Mouse (Mus musculus): ENCODE results near the gene Gm20458. TPM values are rescaled to one million over a fixed set of nuclear protein-coding genes. Genes with fewer than 3 reads are reported as not detected.

The Gm20458 gene
- polyA plus RNA-seq, 1 experiment from 2014 or later, result 8.4 TPM

DNA sequence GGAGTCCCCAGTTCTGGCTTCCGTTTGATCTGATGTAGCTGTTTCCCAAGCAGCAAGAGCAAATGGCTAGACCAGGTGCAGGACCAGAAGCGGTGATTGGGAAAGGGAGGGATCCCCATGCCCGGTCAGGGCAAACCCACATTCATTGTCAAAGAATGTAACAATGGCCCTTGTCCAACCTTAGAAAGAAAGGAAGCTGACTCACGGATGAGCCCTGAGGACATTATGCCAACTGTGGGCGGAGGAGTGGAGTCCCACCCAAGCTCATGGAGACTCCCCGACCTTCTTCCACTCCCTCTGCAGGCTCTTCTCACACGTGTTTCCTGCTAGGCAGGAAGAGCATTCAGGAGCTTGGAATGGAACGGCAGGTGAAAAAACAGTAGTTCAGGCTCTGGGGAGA, 52.6 kb downstream of the Gm20458 start:
- no peak overlapping the region for H3K4me2 ChIP-seq (replicated peaks; ENCODE audit: low read depth, low read length)
- no peaks in the 10 kb centered on the region for H3K27me3 ChIP-seq (ENCODE audit: control insufficient read depth, insufficient read depth, low read length)
- ATAC-seq (ENCODE audit: low FRiP score, low TSS enrichment), result no peak
- no peak overlapping the region for H3K4me3 ChIP-seq (ENCODE audit: low read length)
- no peak overlapping the region for H3K27ac ChIP-seq (ENCODE audit: low read depth, low read length)
- no peak overlapping the region for H3K9ac ChIP-seq (ENCODE audit: low read depth, low read length)
- WGBS, result 79% methylated on average over 8 of the region's 8 CpGs
- no peaks in the 10 kb centered on the region for H3K9me3 ChIP-seq (ENCODE audit: control insufficient read depth, low read length)
- no peaks in the 10 kb centered on the region for H3K4me1 ChIP-seq (ENCODE audit: control insufficient read depth, insufficient read depth, low read length)
- no peaks in the 10 kb centered on the region for H3K36me3 ChIP-seq (ENCODE audit: control insufficient read depth, insufficient read depth, low read length)

DNA sequence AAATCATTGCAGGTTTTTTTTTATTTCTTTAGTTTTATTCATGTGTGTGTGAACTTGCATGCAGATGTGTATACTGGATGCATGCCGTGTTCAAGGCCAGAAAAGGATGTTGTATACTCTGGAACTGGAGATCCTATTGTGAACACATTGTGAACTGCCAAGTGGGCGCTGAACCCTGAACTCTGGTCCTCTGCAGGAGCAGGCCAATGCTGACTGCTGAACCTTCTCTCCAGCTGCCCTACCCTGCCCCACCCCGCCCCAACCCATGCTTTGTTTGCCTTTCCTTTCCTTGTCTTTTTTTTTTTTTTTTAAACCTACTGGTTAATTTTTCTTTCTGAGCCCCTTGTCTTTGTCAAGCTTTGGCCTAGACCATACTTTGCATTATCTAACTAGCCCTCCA, 54.1 kb downstream of the Gm20458 start:
- no peak for ATAC-seq (ENCODE audit: low FRiP score, low TSS enrichment)
- Histone ChIP-seq H3K4me2 (replicated peaks; ENCODE audit: low read depth, low read length) (no peak overlapping the region), H3K4me3 (ENCODE audit: low read length) (no peak overlapping the region), H3K4me1 (ENCODE audit: control insufficient read depth, insufficient read depth, low read length) (0 out of 2 replicates have a peak, but pooled peaks cover 3% of the 10 kb centered on the region), H3K9me3 (ENCODE audit: control insufficient read depth, low read length) (no peaks in the 10 kb centered on the region), H3K36me3 (ENCODE audit: control insufficient read depth, insufficient read depth, low read length) (no peaks in the 10 kb centered on the region), H3K27me3 (ENCODE audit: control insufficient read depth, insufficient read depth, low read length) (no peaks in the 10 kb centered on the region), H3K9ac (ENCODE audit: low read depth, low read length) (no peak overlapping the region), H3K27ac (ENCODE audit: low read depth, low read length) (no peak overlapping the region)
- 79% methylated on average over 3 of the region's 3 CpGs for WGBS

DNA sequence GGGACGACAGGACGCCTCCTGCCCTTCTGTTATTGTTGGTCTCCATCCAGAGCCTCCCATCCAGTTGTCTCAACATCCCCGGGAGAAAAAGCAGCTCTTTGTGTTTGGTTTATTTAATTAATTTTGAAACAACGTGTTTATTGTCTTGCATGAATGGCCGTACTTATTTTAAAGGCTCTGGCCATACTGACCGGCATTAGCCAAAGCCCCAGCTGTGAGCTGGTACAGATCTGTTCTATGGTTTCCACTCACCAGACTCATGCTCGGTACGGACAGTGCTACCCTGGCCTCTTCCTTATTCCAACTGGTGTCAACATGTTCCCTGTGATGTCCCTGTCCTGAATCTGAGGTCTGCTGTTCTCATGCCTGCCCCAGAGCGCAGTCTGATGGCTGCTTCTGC, 55.1 kb downstream of the Gm20458 start:
- Histone ChIP-seq H3K4me1 (ENCODE audit: control insufficient read depth, insufficient read depth, low read length) (0 out of 2 replicates have a peak, but pooled peaks cover 3% of the 10 kb centered on the region), H3K27ac (ENCODE audit: low read depth, low read length) (no peak overlapping the region), H3K9ac (ENCODE audit: low read depth, low read length) (no peak overlapping the region), H3K4me2 (replicated peaks; ENCODE audit: low read depth, low read length) (no peak overlapping the region), H3K36me3 (ENCODE audit: control insufficient read depth, insufficient read depth, low read length) (no peaks in the 10 kb centered on the region), H3K9me3 (ENCODE audit: control insufficient read depth, low read length) (no peaks in the 10 kb centered on the region), H3K27me3 (ENCODE audit: control insufficient read depth, insufficient read depth, low read length) (no peaks in the 10 kb centered on the region), H3K4me3 (ENCODE audit: low read length) (no peak overlapping the region)
- no peak for ATAC-seq (ENCODE audit: low FRiP score, low TSS enrichment)
- WGBS, result 77% methylated on average over 9 of the region's 9 CpGs

DNA sequence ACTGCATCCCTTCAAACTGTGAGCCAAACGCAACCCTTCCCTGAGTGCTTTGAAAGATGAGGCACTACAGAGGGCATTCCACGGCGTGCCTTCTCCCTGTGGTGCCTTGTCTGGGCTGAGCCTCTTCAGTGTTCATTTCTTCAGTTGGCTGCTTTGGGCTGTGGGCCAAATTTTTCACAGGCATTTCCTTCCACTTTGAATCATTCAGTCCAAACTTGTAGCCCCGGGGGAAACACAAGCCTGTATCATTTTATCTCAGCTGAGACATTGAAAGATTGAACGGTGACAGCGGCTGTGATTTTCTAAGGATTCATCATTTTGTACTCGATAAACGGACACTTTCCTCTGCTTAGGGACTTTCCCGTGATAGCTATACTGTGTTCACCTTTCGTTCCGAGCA, 55.8 kb downstream of the Gm20458 start:
- Histone ChIP-seq H3K4me3 (ENCODE audit: low read length) (no peak overlapping the region), H3K27ac (ENCODE audit: low read depth, low read length) (no peak overlapping the region), H3K36me3 (ENCODE audit: control insufficient read depth, insufficient read depth, low read length) (no peaks in the 10 kb centered on the region), H3K4me2 (replicated peaks; ENCODE audit: low read depth, low read length) (no peak overlapping the region), H3K4me1 (ENCODE audit: control insufficient read depth, insufficient read depth, low read length) (0 out of 2 replicates have a peak, but pooled peaks cover 3% of the 10 kb centered on the region), H3K9me3 (ENCODE audit: control insufficient read depth, low read length) (no peaks in the 10 kb centered on the region), H3K27me3 (ENCODE audit: control insufficient read depth, insufficient read depth, low read length) (no peaks in the 10 kb centered on the region), H3K9ac (ENCODE audit: low read depth, low read length) (no peak overlapping the region)
- ATAC-seq (ENCODE audit: low FRiP score, low TSS enrichment), result no peak
- WGBS, result 86% methylated on average over 11 of the region's 11 CpGs

DNA sequence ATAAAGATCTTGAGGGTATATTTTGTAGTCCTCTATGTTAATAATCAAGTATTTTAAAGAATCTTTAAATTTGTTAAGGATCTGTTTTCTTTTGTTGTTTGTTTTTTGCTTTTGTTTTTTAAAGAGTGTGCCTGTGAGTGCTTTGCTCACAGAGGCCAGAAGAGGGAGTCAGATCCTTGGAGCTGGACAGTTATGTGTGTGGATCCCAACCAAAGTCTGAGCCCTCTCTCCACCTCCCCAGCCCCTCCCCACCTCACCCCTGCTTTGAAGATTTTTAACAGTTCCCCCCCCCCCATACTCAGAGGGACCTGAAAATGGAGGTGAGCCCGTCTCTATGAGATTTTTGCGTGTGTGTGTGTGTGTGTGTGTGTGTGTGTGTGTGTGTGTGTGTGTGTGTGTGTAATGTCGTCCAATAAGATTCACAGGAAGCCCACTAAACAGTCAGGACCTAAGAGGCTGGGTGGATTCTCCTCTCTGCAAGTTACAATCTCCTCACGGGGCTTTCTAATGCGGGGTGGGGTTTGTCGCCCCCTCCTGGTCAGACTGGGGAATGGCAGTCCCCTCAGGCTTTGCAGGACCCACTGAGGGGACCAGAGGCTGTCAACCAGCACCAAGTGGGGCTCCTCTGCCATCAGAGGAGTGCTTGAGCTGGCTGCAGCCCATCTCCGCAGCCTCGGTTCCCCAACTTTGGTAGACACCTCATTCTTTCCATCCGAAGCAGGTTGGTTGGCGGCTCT, 56.9 kb downstream of the Gm20458 start:
- no peak overlapping the region for H3K4me2 ChIP-seq (replicated peaks; ENCODE audit: low read depth, low read length)
- WGBS, result 43% methylated on average over 9 of the region's 10 CpGs
- no peak for ATAC-seq (ENCODE audit: low FRiP score, low TSS enrichment)
- H3K9ac ChIP-seq (ENCODE audit: low read depth, low read length), result no peak overlapping the region
- H3K4me1 ChIP-seq (ENCODE audit: control insufficient read depth, insufficient read depth, low read length), result 0 out of 2 replicates have a peak, but pooled peaks cover 3% of the 10 kb centered on the region
- H3K27ac ChIP-seq (ENCODE audit: low read depth, low read length), result no peak overlapping the region; the same call in 1 of the 2 replicates
- H3K4me3 ChIP-seq (ENCODE audit: low read length), result no peak overlapping the region
- no peaks in the 10 kb centered on the region for H3K9me3 ChIP-seq (ENCODE audit: control insufficient read depth, low read length)
- no peaks in the 10 kb centered on the region for H3K27me3 ChIP-seq (ENCODE audit: control insufficient read depth, insufficient read depth, low read length)
- H3K36me3 ChIP-seq (ENCODE audit: control insufficient read depth, insufficient read depth, low read length), result no peaks in the 10 kb centered on the region

DNA sequence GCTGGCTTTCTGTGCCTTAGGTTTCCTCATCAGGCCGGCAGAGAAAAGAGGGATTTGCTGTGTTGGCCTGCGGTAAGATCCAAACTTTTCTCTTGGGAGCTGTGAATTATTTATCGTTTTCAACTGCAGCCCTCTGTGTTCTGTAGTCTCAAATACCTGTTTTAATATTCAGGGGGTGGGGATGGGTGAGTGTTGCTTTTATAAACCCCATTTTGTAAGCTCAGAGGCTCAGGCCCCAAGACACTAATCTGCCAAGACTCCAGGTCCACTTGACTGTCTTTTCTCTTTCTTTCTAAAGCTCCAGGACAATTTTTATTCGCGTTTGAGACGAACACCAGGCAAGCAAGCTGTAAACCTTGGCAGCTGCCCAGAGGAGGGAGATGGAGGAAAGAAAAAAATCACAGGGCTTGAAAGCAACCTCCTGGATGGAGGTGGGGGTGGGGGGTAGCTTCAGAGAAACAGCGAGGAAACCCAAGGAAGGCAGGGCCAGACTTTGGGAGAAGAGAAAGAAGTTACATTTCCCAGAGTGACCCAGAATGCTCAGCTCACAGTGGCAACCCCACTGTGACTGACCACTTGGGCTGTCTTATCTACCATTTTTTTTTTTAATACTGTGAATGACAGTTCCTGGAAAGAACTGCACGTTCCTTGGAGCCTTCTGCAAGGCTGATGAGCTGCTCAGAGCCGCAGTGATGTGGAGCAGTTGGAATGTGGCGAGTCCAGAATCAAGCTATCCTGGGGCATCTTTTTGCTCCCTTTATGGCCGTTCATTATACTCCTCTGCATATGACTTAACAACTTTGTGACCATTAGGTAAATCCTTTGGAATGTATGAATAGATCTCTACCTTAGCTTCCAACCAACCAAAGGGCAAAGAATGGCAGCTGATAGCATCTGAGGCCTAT, 57.8 kb downstream of the Gm20458 start:
- no peak overlapping the region for H3K4me2 ChIP-seq (replicated peaks; ENCODE audit: low read depth, low read length)
- 0 out of 2 replicates have a peak, but pooled peaks cover 3% of the 10 kb centered on the region for H3K4me1 ChIP-seq (ENCODE audit: control insufficient read depth, insufficient read depth, low read length)
- H3K4me3 ChIP-seq (ENCODE audit: low read length), result no peak overlapping the region
- WGBS, result 43% methylated on average over 11 of the region's 11 CpGs
- H3K9me3 ChIP-seq (ENCODE audit: control insufficient read depth, low read length), result no peaks in the 10 kb centered on the region
- H3K36me3 ChIP-seq (ENCODE audit: control insufficient read depth, insufficient read depth, low read length), result no peaks in the 10 kb centered on the region
- H3K9ac ChIP-seq (ENCODE audit: low read depth, low read length), result no peak overlapping the region
- H3K27me3 ChIP-seq (ENCODE audit: control insufficient read depth, insufficient read depth, low read length), result no peaks in the 10 kb centered on the region
- ATAC-seq (ENCODE audit: low FRiP score, low TSS enrichment), result no peak
- H3K27ac ChIP-seq (ENCODE audit: low read depth, low read length), result no peak overlapping the region; the same call in 1 of the 2 replicates

DNA sequence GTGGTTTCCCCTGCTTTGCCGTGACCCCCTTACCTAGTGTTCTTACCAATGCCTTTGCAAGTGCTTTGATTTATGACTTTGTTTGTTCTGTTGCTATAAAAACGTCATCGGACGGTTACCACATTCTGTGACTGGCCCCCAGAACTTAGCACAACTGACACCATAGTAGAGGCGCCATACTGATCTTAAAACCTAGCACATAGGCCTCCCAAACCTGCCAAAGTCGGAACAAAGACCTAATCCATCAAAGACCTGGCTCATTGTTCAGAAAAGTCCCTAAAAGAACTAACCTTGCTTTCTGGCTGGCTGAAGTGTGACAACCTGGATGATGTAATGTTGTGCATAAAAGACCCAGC, 58.4 kb downstream of the Gm20458 start:
- 0 out of 2 replicates have a peak, but pooled peaks cover 3% of the 10 kb centered on the region for H3K4me1 ChIP-seq (ENCODE audit: control insufficient read depth, insufficient read depth, low read length)
- H3K9me3 ChIP-seq (ENCODE audit: control insufficient read depth, low read length), result no peaks in the 10 kb centered on the region
- no peak overlapping the region for H3K4me2 ChIP-seq (replicated peaks; ENCODE audit: low read depth, low read length)
- no peaks in the 10 kb centered on the region for H3K27me3 ChIP-seq (ENCODE audit: control insufficient read depth, insufficient read depth, low read length)
- ATAC-seq (ENCODE audit: low FRiP score, low TSS enrichment), result no peak
- 38% methylated on average over 6 of the region's 6 CpGs for WGBS
- no peaks in the 10 kb centered on the region for H3K36me3 ChIP-seq (ENCODE audit: control insufficient read depth, insufficient read depth, low read length)
- H3K9ac ChIP-seq (ENCODE audit: low read depth, low read length), result no peak overlapping the region
- no peak overlapping the region for H3K4me3 ChIP-seq (ENCODE audit: low read length)
- 0 out of 2 replicates have a peak overlapping the region, but pooled peaks have one; percentile 17 for H3K27ac ChIP-seq (ENCODE audit: low read depth, low read length)

DNA sequence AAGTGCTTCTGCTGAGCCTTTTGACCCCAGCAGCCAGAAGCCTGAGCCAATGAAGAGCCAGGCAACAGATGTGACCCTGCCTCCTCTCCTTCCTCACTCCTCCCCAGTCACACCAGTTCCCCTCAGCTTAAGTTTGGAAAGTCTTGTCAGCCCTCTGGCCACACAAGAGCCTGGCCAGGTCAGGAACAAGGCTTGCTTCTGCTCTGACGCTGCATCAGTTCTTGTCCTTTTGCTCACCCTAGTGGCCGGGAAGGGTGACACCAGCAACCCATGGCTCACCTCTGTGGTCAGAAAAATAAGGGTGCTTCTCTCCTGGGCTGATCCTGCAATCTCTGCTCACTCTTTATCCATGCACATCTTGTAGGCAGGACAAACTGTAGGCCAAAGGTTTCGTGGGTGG, 60.0 kb downstream of the Gm20458 start:
- Histone ChIP-seq H3K9me3 (ENCODE audit: control insufficient read depth, low read length) (no peaks in the 10 kb centered on the region), H3K9ac (ENCODE audit: low read depth, low read length) (no peak overlapping the region), H3K36me3 (ENCODE audit: control insufficient read depth, insufficient read depth, low read length) (no peaks in the 10 kb centered on the region), H3K4me1 (ENCODE audit: control insufficient read depth, insufficient read depth, low read length) (0 out of 2 replicates have a peak, but pooled peaks cover 3% of the 10 kb centered on the region), H3K27ac (ENCODE audit: low read depth, low read length) (no peak overlapping the region), H3K4me2 (replicated peaks; ENCODE audit: low read depth, low read length) (no peak overlapping the region), H3K4me3 (ENCODE audit: low read length) (no peak overlapping the region), H3K27me3 (ENCODE audit: control insufficient read depth, insufficient read depth, low read length) (no peaks in the 10 kb centered on the region)
- WGBS, result 17% methylated on average over 3 of the region's 3 CpGs
- ATAC-seq (ENCODE audit: low FRiP score, low TSS enrichment), result peak; percentile 61; the same call in 1 of the 2 replicates

DNA sequence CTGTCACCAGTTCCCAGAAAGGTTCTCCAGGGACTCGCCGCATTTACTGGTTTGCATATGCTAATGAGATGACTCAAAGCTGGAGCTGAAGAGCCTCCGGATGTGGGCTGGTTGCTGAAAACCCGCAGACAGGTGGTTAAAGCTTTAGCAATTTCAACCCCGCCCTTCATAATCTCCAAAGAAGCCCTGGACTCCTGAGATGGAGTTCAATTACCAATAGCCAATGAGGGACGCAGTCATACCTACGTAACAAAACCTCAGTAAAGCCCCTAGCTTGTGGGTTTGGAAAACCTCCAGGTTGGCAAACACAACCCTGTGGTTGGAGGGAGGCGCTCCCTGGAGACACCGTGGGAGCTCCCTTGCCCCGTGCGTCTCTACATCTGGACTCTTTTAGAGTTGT, 61.1 kb downstream of the Gm20458 start:
- H3K4me3 ChIP-seq (ENCODE audit: low read length), result no peak overlapping the region
- H3K27ac ChIP-seq (ENCODE audit: low read depth, low read length), result no peak overlapping the region
- no peak overlapping the region for H3K4me2 ChIP-seq (replicated peaks; ENCODE audit: low read depth, low read length)
- no peaks in the 10 kb centered on the region for H3K36me3 ChIP-seq (ENCODE audit: control insufficient read depth, insufficient read depth, low read length)
- H3K9ac ChIP-seq (ENCODE audit: low read depth, low read length), result no peak overlapping the region
- no peaks in the 10 kb centered on the region for H3K27me3 ChIP-seq (ENCODE audit: control insufficient read depth, insufficient read depth, low read length)
- WGBS, result 16% methylated on average over 11 of the region's 11 CpGs
- H3K4me1 ChIP-seq (ENCODE audit: control insufficient read depth, insufficient read depth, low read length), result 0 out of 2 replicates have a peak, but pooled peaks cover 3% of the 10 kb centered on the region
- H3K9me3 ChIP-seq (ENCODE audit: control insufficient read depth, low read length), result no peaks in the 10 kb centered on the region
- no peak for ATAC-seq (ENCODE audit: low FRiP score, low TSS enrichment)

All from kidney, embryonic 14.5 days (tissue).